Mouse (Mus musculus) ES-E14 (cell line): ENCODE data around the gene Mphosph9.

Experiments
- CHD2 ChIP-seq: IDR thresholded peaks from 2 replicates; pipeline ENCODE4 v1.6.1; 2014; ENCODE audit warnings: mild to moderate bottlenecking, low read depth, low read length, inconsistent platforms
- HCFC1 ChIP-seq: IDR thresholded peaks from 2 replicates; pipeline ENCODE4 v1.6.1; 2012; ENCODE audit warnings: low read length, inconsistent platforms, borderline replicate concordance; ENCODE audit not compliant: insufficient read depth
- ZC3H11A ChIP-seq: IDR thresholded peaks from 2 replicates; pipeline ENCODE4 v1.6.1; 2012; ENCODE audit warnings: low read depth, mild to moderate bottlenecking, inconsistent platforms, low read length, borderline replicate concordance

DNA sequence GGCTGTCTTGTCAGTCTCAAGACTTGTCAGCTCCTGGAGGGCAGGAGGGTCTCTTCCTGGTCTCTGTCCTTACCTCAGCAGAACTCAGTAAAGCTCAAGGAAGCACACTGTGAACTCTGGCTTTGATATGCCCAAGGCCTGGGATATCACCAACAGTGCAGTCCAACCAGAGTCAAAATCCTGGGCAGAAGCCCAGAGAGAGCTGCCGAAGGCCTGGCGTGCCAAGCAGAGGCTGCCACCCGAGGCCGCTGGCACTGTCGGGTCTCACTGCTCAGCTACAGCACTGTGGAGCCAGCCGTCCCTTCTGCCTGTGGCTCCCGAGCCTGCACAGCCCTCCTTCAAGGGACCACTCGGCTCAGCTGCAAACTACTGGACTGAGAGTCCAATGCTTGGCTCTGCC is 116.5 kb downstream of the Mphosph9 start:
- TF ChIP-seq ZC3H11A (no peak), HCFC1 (no peak), CHD2 (no peak)
